Mouse (Mus musculus) neural tube, embryonic 11.5 days (tissue): ENCODE data around the gene Tctn1. TPM values are rescaled to one million over a fixed set of nuclear protein-coding genes. Genes with fewer than 3 reads are reported as not detected.

Experiments
- ATAC-seq: fragments of 200-750 bp; cut with Nextera tagmentation; 2 replicates; pipeline ENCODE4 v1.8.0; 2017; ENCODE audit warnings: moderate number of reproducible peaks, mild to moderate bottlenecking, moderate TSS enrichment, moderate library complexity; ENCODE audit not compliant: insufficient read depth, low FRiP score, low TSS enrichment
- DNase-seq: peaks from one replicate; pipeline ENCODE4 v3.0.0-alpha.2; 2015; ENCODE audit warnings: low spot score
- H3K27ac ChIP-seq: fragments of 300-500 bp; sonication (generic); 2 replicates; pipeline ENCODE4 v1.5.1; 2014; ENCODE audit warnings: low read depth, mild to moderate bottlenecking, low read length
- H3K27me3 ChIP-seq: fragments of 300-500 bp; sonication (generic); 2 replicates; pipeline ENCODE4 v1.6.1; 2014; ENCODE audit warnings: mild to moderate bottlenecking, low read length, mixed read lengths; ENCODE audit not compliant: control insufficient read depth, insufficient read depth
- H3K36me3 ChIP-seq: fragments of 300-500 bp; sonication (generic); 2 replicates; pipeline ENCODE4 v1.6.1; 2014; ENCODE audit warnings: mild to moderate bottlenecking, low read length, moderate library complexity, mixed read lengths; ENCODE audit not compliant: control insufficient read depth, insufficient read depth
- H3K4me1 ChIP-seq: fragments of 300-500 bp; sonication (generic); 2 replicates; pipeline ENCODE4 v1.6.1; 2014; ENCODE audit warnings: low read length, mixed read lengths; ENCODE audit not compliant: control insufficient read depth, insufficient read depth
- H3K4me2 ChIP-seq: fragments of 300-500 bp; sonication (generic); 2 replicates; pipeline ENCODE4 v1.6.1; 2014; ENCODE audit warnings: low read depth, mild to moderate bottlenecking, moderate library complexity
- H3K4me3 ChIP-seq: fragments of 300-500 bp; sonication (generic); 2 replicates; pipeline ENCODE4 v1.5.1; 2014; ENCODE audit warnings: low read depth, low read length
- H3K9ac ChIP-seq: fragments of 300-500 bp; sonication (generic); 2 replicates; pipeline ENCODE4 v1.6.1; 2014; ENCODE audit warnings: mild to moderate bottlenecking, low read length
- H3K9me3 ChIP-seq: fragments of 300-500 bp; sonication (generic); 2 replicates; pipeline ENCODE4 v1.6.1; 2016; ENCODE audit warnings: low read length; ENCODE audit not compliant: control insufficient read depth
- WGBS: fragments of 180-500 bp; shearing (Covaris S2); extraction: QIAGEN DNeasy Blood & Tissue Kit; methylation state at CpG from one replicate; pipeline ENCODE4 v1.1.7; 2014; 5-methylcytosine and 5-hydroxymethylcytosine counted together
- polyA plus RNA-seq: library from polyadenylated mRNA; unstranded; fragments of >200 nt; fragmentation: Nextera tagmentation; extraction: Ambion mirVana; gene quantifications from 2 replicates; pipeline ENCODE4 v1.2.1, GENCODE M21; 2014

The Tctn1 gene
- polyA plus RNA-seq: 3.9 and 4.5 TPM in 2 replicates

- Histone ChIP-seq H3K36me3 (no peaks in the 10 kb centered on the region; the same call in 1 of the 2 replicates), H3K27ac (no peak within 1 kb of the TSS; the same call in 1 of the 2 replicates), H3K4me2 (peak within 1 kb of the TSS; percentile 78), H3K27me3 (no peaks in the 10 kb centered on the region), H3K4me3 (peak within 1 kb of the TSS; percentile 82), H3K4me1 (peaks cover 3% of the 10 kb centered on the region; the same call in 1 of the 2 replicates), H3K9me3 (no peaks in the 10 kb centered on the region), H3K9ac (peak within 1 kb of the TSS; percentile 79)
- ATAC-seq: peak; percentile 98
- DNase-seq: peak; percentile 94
- WGBS: 2% methylated on average over 49 of the region's 49 CpGs
Observed at GRCm38 (mm10) chr5:122263933-122264905, at the start of gene Tctn1. Gene Tctn1, minus strand, starts transcription at chr5:122264460.

GRCm38 (mm10) chr5:122312942-122313684 lies 48.9 kb upstream of the Tctn1 start:
- 93% methylated on average over 17 of the region's 17 CpGs for WGBS
- H3K9me3 ChIP-seq: no peaks in the 10 kb centered on the region
- DNase-seq (no peak), ATAC-seq (no peak)
- no peak overlapping the region for H3K27ac ChIP-seq
- no peak overlapping the region for H3K4me2 ChIP-seq
- no peaks in the 10 kb centered on the region for H3K4me1 ChIP-seq
- H3K27me3 ChIP-seq: no peaks in the 10 kb centered on the region
- H3K4me3 ChIP-seq: no peak overlapping the region
- no peak overlapping the region for H3K9ac ChIP-seq
- H3K36me3 ChIP-seq: no peaks in the 10 kb centered on the region

DNA sequence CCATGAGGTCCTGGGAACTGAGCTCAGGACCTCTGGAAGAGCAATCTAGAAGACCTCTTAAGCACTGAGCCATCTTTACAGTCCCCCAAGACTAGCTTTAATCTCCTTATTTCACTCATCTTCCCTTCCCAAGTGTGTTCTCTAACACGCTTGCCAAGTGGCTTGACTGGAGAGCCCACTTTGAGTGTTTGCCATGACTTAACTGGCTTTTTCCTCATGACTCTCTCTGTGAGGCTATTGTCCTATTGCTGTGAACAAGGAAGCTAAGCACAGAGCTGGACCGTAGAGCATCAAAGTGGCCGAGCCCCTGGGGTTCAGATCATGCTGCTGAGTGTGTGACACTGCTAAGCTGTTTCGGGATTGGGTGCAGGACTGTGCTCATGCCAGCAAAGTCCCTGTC lies 48.1 kb upstream of the Tctn1 start:
- Histone ChIP-seq H3K4me3 (no peak overlapping the region), H3K36me3 (no peaks in the 10 kb centered on the region)
- 97% methylated on average over 4 of the region's 4 CpGs for WGBS

GRCm38 (mm10) chr5:122311692-122312091 lies 47.4 kb upstream of the Tctn1 start:
- Histone ChIP-seq H3K9me3 (no peaks in the 10 kb centered on the region), H3K4me3 (no peak overlapping the region), H3K9ac (no peak overlapping the region), H3K4me2 (no peak overlapping the region), H3K4me1 (no peaks in the 10 kb centered on the region), H3K27ac (no peak overlapping the region), H3K27me3 (no peaks in the 10 kb centered on the region), H3K36me3 (no peaks in the 10 kb centered on the region)
- WGBS: 75% methylated on average over 7 of the region's 7 CpGs
- DNase-seq (no peak), ATAC-seq (no peak)

More for the DNA sequence above, 48.1 kb upstream of the Tctn1 start:
- Histone ChIP-seq H3K9me3 (no peaks in the 10 kb centered on the region), H3K27ac (no peak overlapping the region), H3K27me3 (no peaks in the 10 kb centered on the region), H3K4me1 (no peaks in the 10 kb centered on the region), H3K9ac (no peak overlapping the region), H3K4me2 (no peak overlapping the region)
- ATAC-seq: no peak
- no peak for DNase-seq

DNA sequence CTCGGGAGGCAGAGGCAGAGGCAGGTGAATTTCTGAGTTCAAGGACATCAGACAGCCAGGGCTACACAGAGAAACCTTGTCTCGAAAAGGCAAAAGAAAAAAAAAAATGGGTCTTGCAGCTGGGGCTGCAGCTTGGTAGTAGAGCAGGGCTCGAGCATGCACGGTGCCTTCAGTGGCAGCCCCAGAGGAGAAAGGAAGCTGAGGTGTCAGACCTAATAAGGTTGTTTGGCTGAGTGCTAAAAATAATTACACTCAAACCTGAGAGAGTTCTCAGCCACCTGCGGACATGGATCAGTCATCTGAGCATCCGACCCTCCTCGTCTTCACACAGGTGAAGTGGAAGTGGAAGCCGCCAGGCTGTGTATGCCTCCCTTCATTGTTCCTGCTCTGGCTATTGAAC lies 46.4 kb upstream of the Tctn1 start:
- Histone ChIP-seq H3K9me3 (no peaks in the 10 kb centered on the region), H3K36me3 (no peaks in the 10 kb centered on the region), H3K27me3 (no peaks in the 10 kb centered on the region), H3K9ac (no peak overlapping the region), H3K4me3 (no peak overlapping the region), H3K27ac (no peak overlapping the region), H3K4me1 (no peaks in the 10 kb centered on the region), H3K4me2 (no peak overlapping the region)
- no peak for DNase-seq
- WGBS: 88% methylated on average over 8 of the region's 8 CpGs
- no peak for ATAC-seq

DNA sequence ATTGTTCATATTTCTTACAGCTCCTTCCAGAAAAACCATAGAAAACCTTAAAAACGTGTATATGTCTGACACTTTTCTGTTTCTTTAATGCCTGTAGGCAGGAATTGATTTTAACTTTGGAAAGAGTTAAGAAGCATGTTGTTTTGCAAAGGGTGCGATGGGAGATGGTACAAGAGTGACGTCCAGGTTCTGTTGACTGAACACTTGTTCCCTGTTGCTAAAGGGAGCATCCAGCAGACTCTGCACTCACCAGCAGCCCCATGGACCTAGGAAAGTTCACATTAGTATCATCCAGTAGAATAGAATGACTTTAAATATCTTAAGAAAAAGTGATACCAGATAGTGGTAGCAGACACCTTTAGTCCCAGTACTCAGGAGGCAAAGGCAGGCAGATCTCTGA lies 42.3 kb upstream of the Tctn1 start:
- DNase-seq (no peak), ATAC-seq (no peak)
- Histone ChIP-seq H3K4me1 (no peaks in the 10 kb centered on the region), H3K27me3 (no peaks in the 10 kb centered on the region), H3K27ac (no peak overlapping the region), H3K4me2 (no peak overlapping the region), H3K36me3 (no peaks in the 10 kb centered on the region), H3K9me3 (no peaks in the 10 kb centered on the region), H3K4me3 (no peak overlapping the region), H3K9ac (no peak overlapping the region)
- WGBS: 91% methylated on average over 3 of the region's 3 CpGs

DNA sequence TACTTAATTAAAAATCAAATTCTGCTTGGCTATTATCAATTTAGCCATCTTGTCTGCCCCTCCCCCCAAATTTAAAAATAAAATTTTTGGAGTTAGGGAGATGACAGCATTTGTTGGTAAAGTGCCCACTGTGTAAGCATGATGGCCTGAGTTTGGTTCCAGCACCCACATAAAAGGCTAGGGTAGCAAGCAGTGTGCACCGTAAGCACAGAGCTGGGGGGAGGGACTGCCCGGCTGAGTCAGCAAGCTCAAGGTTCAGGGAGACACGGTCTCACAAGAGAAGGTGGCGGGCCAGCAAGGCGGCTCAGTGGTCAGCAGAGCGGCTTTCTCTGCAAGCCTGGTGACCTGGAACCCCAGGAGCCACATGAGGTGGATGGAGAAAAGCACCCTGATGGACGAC lies 41.2 kb upstream of the Tctn1 start:
- Histone ChIP-seq H3K4me3 (no peak overlapping the region), H3K9ac (no peak overlapping the region), H3K9me3 (no peaks in the 10 kb centered on the region), H3K36me3 (no peaks in the 10 kb centered on the region), H3K4me2 (no peak overlapping the region), H3K27ac (no peak overlapping the region), H3K4me1 (no peaks in the 10 kb centered on the region), H3K27me3 (no peaks in the 10 kb centered on the region)
- 93% methylated on average over 7 of the region's 7 CpGs for WGBS
- DNase-seq: no peak
- no peak for ATAC-seq

DNA sequence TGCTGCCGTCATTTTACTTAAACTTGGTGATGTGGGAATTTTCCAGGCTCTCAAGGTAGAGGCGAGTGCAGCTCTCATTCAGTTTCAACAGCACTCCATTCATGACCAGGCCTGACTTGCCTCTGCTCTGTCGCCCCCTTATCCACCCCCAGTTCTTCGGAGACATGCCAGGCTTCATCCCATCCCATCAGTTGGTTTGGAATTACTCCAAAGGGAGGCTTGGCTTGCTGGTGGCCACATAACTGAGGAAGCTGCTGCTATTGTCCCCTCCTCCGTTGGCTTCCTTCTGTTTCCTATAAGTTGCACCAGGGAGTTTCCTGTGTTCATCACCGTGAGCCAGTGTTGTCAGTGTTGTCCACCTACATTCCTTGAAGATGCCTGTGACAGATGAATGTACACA lies 40.3 kb upstream of the Tctn1 start:
- Histone ChIP-seq H3K9ac (no peak overlapping the region), H3K27me3 (no peaks in the 10 kb centered on the region), H3K9me3 (no peaks in the 10 kb centered on the region), H3K36me3 (no peaks in the 10 kb centered on the region), H3K4me1 (no peaks in the 10 kb centered on the region), H3K4me2 (no peak overlapping the region), H3K4me3 (no peak overlapping the region), H3K27ac (no peak overlapping the region)
- ATAC-seq (no peak), DNase-seq (no peak)
- WGBS: 89% methylated on average over 6 of the region's 6 CpGs
